Mouse (Mus musculus) inflammation-experienced regulatory T-cells, adult 16 weeks (primary cell): Measurements from ENCODE around the gene Rbm47. TPM values are rescaled to one million over a fixed set of nuclear protein-coding genes. Genes with fewer than 3 reads are reported as not detected.

Experiments used
- polyA plus RNA-seq: library from polyadenylated mRNA; unstranded; fragments of 100-300 nt; shearing (Covaris generic); gene quantifications from one replicate; pipeline ENCODE4 v1.2.1, GENCODE M21; 2017

The Rbm47 gene
- polyA plus RNA-seq = 0.45 TPM

DNA sequence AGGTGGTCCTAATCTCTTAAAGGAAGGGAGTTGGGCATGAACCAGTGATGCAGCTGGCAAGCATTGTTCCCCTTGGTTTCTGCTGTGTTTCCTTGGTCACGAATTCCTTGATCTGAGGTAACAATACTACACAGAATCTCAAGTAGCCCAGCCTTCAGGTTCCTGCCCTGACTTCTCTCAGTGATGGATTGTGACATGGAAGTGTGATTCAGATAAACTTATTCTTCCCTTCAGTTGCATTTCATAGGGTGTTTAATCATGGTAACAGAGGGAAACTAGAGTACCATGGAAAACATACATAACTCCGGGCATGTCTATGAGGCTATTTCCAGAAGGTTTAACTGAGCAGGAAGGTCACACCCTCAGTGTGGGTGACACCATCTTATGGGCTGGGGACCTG is at the start of gene Rbm47:
Rbm47 (minus strand) TSS at position 101 of the 400 bp plus-strand sequence.

DNA sequence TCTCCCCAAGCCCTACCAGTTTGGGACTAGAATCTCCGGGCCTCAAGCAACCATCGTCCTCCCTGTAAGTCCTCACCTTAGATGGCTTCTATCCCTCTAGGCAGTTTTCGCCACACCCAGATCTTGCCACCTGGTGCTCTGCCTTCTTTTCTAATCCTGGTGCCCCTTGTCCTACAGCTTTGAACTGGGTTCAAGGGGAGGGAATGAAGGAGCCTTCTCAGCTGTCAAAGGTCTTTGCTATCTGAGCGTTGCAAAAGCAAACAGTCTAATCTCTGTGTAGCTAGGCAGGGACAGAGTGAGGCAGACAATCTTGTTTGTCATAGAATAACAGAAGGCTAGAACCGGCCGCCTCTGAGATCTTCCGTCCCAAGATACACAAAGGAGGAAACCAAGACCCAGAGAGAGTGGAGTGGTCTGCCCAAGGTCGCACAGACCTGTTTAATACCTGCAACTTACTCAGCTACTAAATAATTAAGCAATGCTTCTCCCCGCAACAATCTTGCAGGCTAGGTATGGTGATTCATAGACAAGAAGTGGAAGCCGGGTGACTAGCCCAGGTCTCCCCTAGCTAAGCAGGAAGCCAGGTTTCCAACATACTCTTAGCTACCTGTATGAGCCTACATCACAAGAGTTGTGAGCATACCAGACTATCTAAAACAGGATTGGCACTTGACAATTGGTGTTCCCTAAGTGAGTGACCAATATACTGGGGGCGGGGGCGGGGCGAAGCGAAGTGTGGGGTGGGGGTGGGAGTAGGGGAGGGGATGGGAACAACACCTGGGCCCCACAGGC is 168.6 kb downstream of the Rbm47 start, which contains the start of gene 9130230L23Rik:
9130230L23Rik (minus strand) TSS at position 152 of the 792 bp plus-strand sequence.

Other genes starting within 250 kb of the Rbm47 start
- gene Chrna9, start 238.2 kb downstream of the Rbm47 start, polyA plus RNA-seq = not detected
- not detected for gene 9130230L23Rik, start 168.8 kb downstream of the Rbm47 start, polyA plus RNA-seq
- gene Nsun7, start 86.8 kb upstream of the Rbm47 start, polyA plus RNA-seq = 0.76 TPM